ENCODE assay signal across 8 mouse cellular contexts in the genomic region with DNA sequence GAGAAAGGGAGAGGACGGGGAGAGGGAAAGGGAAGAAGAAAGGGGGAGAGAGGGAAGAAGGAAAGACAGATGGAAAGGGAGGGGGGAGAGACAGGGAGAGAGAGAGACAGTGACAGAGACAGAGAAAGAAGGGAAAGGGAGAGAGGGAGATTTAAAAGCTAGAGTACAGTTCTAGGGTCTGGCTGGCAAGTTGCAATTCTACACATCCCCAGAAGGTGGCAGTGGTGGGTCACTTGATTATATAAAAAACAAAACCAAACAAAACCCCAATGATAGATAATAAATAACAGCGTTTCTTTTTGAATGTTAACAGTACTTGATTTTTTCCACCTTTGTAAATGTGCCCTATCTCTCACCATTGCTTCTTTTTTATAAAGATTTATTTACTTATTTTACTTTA. TPM values are rescaled to one million over a fixed set of nuclear protein-coding genes. Genes with fewer than 3 reads are reported as not detected.
DNase-seq lines count a peak whose midpoint lies in the region; ATAC-seq and TF ChIP-seq lines count a peak whose summit lies in the region.

No protein-coding gene starts in this region.

- no peak for TF ChIP-seq POLR2A in kidney, adult 2 months (IDR thresholded peaks at IDR 0.05; ENCODE audit: low read depth, low read length)
- TF ChIP-seq POLR2A in brain, embryonic 14.5 days (IDR thresholded peaks at IDR 0.05; ENCODE audit: borderline replicate concordance, extremely low read depth, insufficient read depth, insufficient read length, poor library complexity, severe bottlenecking) = no peak

- H3K4me2 ChIP-seq in kidney, embryonic 14.5 days (replicated peaks; ENCODE audit: low read depth, low read length) = no peak overlapping the region

- no peaks in the 10 kb centered on the region for H3K36me3 ChIP-seq in kidney, adult 2 months (ENCODE audit: control insufficient read depth, insufficient read depth, low read length)
- H3K36me3 ChIP-seq in kidney, embryonic 14.5 days (ENCODE audit: control insufficient read depth, insufficient read depth, low read length) = 0 out of 2 replicates have a peak, but pooled peaks cover 6% of the 10 kb centered on the region

- H3K27ac ChIP-seq in kidney, adult 2 months (ENCODE audit: insufficient read depth, low read depth, low read length) = no peak overlapping the region
- H3K27ac ChIP-seq in kidney, embryonic 14.5 days (ENCODE audit: low read depth, low read length) = no peak overlapping the region

- intact Hi-C loops in gastrocnemius, postnatal 14 days (cut with DNase I; ENCODE audit: low total_unique reads) = loop anchor here (5.0 kb wide), 2 partner anchors 57 to 72 kb away; no protein-coding TSS in a partner anchor
- intact Hi-C loops in left cerebral cortex, postnatal 36 days (cut with DNase I) = loop anchor here (5.0 kb wide), 1 partner anchor 52 kb away; no protein-coding TSS in a partner anchor

- H3K27me3 ChIP-seq in kidney, adult 2 months (replicated peaks; ENCODE audit: control insufficient read depth, insufficient read depth, low read length) = no peaks in the 10 kb centered on the region
- no peaks in the 10 kb centered on the region for H3K27me3 ChIP-seq in kidney, embryonic 14.5 days (ENCODE audit: control insufficient read depth, insufficient read depth, low read length)

- no peaks in the 10 kb centered on the region for H3K9me3 ChIP-seq in kidney, embryonic 14.5 days (ENCODE audit: control insufficient read depth, low read length)

- peak; percentile 55 for DNase-seq in kidney, adult 2 months
- DNase-seq in ES-CJ7 (ENCODE audit: low read depth, low spot score) = peak; percentile 18
- DNase-seq in brain, embryonic 14.5 days (ENCODE audit: low read depth) = peak; percentile 53
- peak; percentile 36 for DNase-seq in gastrocnemius, postnatal 14 days
- peak; percentile 28 to 51 for DNase-seq in left cerebral cortex, postnatal 36 days (ENCODE audit: low spot score in 2 of 2)
- DNase-seq in natural killer cell, adult 2 months (ENCODE audit: low spot score in 2 of 2) = peak; percentile 52 to 69
- DNase-seq in thymus, postnatal 25 days = peak; percentile 57

- peak; percentile 72 for TF ChIP-seq CTCF in kidney, adult 2 months (conservative IDR thresholded peaks at IDR 0.05; ENCODE audit: insufficient read depth, insufficient read length, low read depth, low read length)
- peak; percentile 72; the same call in 1 of the 2 replicates for TF ChIP-seq CTCF in brain, embryonic 14.5 days (IDR thresholded peaks at IDR 0.05; ENCODE audit: borderline replicate concordance, extremely low read depth, insufficient read depth, insufficient read length)

- 39% methylated on average over 2 of the region's 2 CpGs for WGBS in kidney, adult 2 months
- 49% methylated on average over 2 of the region's 2 CpGs for WGBS in kidney, embryonic 14.5 days

- no peak overlapping the region for H3K4me3 ChIP-seq in kidney, adult 2 months (ENCODE audit: insufficient read depth, low read depth, low read length)
- H3K4me3 ChIP-seq in kidney, embryonic 14.5 days (ENCODE audit: low read length) = no peak overlapping the region

- ATAC-seq in kidney, embryonic 14.5 days (ENCODE audit: low FRiP score, low TSS enrichment) = no peak

- H3K4me1 ChIP-seq in kidney, adult 2 months (ENCODE audit: control insufficient read depth, insufficient read depth, low read length) = no peaks in the 10 kb centered on the region
- no peaks in the 10 kb centered on the region for H3K4me1 ChIP-seq in kidney, embryonic 14.5 days (ENCODE audit: control insufficient read depth, insufficient read depth, low read length)

- no peak overlapping the region for H3K9ac ChIP-seq in kidney, embryonic 14.5 days (ENCODE audit: low read depth, low read length)

RNA-seq across cellular contexts. Expression of gene Limd1, which starts 28.3 kb away (rescaled TPM):
- 56.9 and 58.7 TPM in 2 replicates for polyA plus RNA-seq in kidney, adult 2 months (2012; rRNA removed)
- polyA plus RNA-seq in kidney, embryonic 14.5 days (2014; fragmentation: Nextera tagmentation; extraction: Ambion mirVana) = 36.7 and 55.9 TPM in 2 replicates
- 15.4 and 16.5 TPM in 2 replicates for polyA plus RNA-seq in brain, embryonic 14.5 days (2012; rRNA removed)
- 10 to 100 TPM; 29.4 to 31.2 TPM for total RNA-seq in gastrocnemius, postnatal 14 days (2021)
- 1 to 10 TPM; 6.2 to 6.8 TPM for total RNA-seq in left cerebral cortex, postnatal 36 days (2021)
